Mouse (Mus musculus) thymus, postnatal 0 days (tissue): ENCODE results near the gene Atp1a2. TPM values are rescaled to one million over a fixed set of nuclear protein-coding genes. Genes with fewer than 3 reads are reported as not detected.

Experiments
- DNase-seq: peaks from one replicate; pipeline ENCODE4 v3.0.0-alpha.2; 2015; ENCODE audit warnings: low spot score
- polyA plus RNA-seq: library from polyadenylated mRNA; unstranded; fragments of >200 nt; fragmentation: Nextera tagmentation; extraction: Ambion mirVana; gene quantifications from 2 replicates; pipeline ENCODE4 v1.2.1, GENCODE M21; 2015

Atp1a2 gene
- polyA plus RNA-seq, 1 experiment from 2014 or later: 0.82 TPM

DNA sequence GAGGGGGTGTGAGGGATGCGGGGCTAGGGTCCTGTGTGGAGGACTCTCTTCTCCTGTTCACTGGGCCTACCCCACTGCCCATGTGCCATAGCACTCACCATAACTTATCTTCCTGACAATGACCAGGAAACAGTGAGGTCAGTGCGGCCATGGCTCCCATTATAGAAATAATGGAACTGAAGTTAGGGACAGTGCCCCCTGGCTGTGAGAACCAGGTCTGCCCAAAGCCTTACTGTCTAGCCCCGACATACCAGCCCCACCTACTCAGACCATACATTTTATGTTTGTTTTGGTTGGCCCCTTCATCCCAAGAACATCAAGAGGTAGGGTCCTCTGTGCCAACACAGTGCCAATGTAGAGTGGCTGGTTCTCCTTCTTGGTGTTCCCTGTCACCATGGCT lies 7.8 kb upstream of the Atp1a2 start:
- DNase-seq: no peak

DNA sequence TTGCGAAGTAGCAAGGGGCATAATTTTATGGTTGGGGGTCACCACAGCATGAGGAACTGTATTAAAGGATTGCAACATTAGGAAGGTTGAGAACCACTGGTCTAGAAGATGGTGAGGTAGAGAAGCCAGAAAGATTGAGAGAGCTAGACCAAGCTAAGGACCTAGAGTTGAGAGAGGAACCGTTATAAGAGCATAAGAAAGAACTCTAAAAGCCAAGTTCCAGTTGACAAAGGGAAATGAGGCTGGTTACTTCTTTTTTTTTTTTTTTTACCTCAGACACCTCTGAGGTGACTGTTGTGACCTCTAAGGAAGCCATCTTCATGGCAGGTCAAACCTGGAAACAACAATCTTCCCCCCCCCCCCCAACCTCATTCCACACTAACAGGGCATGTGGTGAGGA lies 7.3 kb upstream of the Atp1a2 start:
- DNase-seq: no peak

DNA sequence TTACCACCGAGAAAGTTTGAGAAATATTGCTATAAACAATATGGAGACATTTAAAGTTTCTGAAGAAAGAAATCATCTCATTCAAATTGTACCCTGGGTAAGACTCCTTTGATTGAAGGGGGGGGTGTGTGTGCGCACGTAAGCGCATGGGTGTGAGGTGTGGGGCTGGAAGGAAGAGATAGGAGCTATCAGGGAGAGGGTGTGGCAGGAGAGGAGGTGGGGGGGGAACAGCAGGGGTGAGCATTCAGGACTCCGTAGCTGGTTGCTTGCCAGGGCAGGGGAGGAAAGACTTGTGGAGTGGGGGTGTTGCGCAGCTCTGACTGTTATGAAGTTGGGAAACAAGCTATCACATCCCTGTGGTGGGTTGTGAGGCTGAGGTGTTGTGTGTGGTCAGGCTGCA lies 6.6 kb upstream of the Atp1a2 start:
- DNase-seq: no peak

DNA sequence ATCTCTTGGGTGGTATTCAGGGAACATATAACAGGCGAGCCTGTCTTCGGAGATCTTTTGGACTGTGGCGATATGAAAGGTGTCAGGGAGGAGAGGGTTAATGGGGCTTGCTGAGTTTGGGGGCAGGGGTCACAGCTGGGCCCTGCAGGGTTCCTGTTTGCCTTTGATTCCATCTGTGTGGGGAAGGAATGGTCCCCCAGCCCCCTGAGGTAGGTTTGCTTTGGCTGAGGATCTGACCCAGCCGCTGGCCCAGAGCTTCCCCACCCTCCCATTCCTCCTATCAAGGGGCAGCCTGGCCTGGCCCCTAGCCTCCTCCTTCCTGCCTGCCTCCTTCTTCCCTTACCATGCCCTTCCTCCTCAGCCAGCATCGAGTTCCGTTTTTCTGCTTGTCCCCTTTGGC lies 5.0 kb upstream of the Atp1a2 start:
- no peak for DNase-seq

DNA sequence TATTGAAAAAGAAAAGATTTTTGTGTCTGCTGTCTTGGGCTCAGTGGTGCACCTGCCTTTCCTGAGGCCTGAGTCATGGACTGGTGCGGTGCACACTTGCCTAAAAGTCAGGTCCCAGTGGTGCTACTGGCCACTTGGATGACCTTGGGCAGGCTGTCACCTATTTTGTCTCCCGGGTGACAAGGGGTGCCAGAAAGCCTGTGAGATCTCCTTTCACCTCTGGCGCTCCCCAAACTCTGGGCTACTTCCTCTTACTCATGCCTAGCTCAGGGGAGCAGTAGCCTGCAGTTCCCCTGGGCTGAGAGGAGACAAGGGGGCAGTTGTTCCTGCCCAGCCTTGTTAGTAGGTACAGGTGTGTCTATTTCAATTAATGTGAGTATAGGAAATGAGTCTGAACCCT lies 4.4 kb upstream of the Atp1a2 start:
- no peak for DNase-seq

DNA sequence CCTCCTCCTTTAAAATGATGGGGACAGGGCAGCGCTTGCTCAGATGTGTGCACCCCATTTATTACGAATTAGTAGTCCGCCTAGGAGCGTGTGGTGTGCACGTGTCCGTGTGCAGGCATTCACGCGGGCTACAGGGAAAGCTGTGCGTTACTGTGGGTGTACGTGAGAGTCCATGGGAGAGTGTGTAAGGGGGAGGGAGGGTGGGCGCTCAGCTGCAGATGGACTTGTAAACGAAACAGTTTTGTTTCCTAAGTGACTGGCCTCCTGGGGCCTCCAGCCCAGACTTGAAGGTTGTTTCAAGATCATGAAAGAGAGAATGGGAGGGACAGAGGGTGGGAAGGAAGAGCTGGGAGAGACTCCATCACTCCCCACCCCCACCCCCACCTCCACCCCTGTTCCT lies 3.3 kb upstream of the Atp1a2 start:
- no peak for DNase-seq

DNA sequence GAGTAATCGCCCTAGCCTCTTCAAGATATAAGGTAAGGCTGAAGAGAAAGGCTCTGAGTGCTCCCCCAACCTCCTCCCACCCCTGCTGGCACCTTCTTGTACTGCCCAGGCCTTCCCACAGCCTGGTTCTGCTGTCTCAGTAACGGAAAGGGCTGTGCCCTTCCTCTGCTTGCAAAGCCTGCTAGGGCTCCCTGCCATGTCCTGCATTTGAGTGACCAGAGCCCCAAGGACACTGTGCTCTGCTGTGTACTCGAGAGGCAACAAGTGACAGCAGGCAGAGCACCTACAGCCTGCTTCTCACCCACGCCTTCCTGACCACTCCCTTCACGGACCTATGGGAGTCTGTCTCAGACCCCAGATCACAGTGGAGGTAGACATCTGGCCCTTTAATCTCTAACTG lies 2.4 kb upstream of the Atp1a2 start:
- no peak for DNase-seq

DNA sequence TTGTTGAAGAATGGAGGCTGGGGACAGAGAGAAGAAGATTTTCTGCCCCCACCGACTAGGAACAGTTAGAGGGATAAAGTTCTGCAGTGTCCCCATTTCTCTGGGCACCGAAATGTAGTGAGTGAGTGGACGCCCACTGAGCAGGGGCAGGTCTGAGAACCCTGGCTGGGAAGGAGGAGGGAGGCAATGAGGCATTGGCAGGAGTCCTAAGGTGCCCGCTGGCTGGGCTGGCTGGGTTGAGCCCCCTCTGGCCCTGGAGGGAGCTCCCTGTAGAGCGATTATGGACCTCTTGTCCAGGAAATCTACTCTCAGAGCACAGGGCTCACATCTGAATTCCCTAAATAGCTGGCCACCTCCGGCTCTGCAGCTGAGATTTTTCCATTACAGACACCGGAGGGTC lies 1.7 kb upstream of the Atp1a2 start:
- no peak for DNase-seq

DNA sequence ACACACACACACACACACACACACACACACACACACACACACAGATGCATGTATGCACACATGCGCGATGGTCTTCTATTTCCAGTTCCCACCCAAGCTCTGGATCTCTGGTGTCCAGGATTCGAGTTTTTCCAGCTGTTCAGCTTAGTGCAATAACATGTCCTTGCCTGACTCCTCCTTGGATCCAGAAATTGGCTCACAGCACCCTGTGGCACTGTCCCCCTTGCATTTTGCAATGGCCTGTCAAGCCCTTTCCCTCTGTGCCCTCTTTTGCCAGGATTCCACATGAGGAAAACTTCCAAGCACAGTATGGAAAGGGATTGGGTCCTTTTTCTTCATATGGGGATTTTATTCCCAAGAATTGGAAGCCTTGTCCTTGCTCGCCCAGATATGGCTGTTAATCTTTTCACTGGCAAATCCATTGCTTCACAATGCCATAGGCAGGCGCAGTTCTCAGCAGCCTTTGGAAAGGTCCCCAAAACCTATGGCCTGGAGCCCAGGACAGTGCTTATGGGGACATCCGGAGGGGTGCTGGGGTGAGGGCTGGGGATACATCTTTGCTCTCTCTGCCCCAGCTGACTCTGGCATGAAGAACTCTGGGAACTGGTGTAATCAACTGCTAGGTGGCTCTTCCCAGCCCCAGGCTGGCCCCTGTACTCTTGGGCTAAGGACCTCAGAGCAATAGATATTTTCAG lies 901 bp downstream of the Atp1a2 start:
- DNase-seq: no peak

DNA sequence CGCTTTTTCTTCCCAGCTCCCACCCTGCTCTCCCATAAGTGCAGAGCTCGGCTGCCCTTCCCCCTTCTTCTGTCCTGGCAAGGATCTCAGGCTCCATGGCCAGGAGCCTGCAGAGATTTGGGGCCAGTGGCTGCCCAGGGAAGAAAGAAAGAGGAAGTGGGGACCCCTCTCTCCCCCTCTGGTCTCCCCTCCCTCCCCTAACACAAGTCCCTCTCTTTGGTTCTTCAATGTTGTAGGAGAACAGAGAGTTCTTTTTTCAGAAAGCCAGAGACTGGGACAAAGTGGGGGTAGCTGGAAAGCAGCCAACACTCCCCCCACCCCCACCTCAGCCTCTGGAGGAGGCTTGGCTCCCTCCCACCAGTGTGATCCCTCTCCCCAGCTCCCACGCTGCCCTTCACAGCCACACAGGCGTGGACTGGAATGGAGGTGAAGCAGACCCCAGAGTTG lies 2.1 kb downstream of the Atp1a2 start:
- DNase-seq: no peak

DNA sequence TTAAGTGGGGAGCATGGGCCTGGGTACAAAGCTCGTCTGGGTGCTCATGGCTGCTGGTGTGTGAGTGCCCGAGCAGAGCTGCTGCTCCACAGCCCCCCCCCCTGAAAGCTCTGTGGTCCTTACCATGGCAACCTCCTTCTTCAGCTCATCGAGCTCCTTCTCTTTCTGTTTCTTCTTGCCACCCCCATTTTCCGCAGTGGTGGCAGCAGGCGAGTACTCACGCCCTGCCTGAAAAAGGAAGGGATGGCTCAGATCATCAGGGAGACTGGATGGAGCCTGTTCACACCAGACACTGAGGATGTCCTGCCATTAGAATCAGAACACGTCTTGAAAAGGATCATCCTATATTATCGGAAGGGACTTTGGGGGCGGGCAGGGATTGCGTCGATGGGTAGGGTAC lies 4.4 kb downstream of the Atp1a2 start:
- DNase-seq: no peak

DNA sequence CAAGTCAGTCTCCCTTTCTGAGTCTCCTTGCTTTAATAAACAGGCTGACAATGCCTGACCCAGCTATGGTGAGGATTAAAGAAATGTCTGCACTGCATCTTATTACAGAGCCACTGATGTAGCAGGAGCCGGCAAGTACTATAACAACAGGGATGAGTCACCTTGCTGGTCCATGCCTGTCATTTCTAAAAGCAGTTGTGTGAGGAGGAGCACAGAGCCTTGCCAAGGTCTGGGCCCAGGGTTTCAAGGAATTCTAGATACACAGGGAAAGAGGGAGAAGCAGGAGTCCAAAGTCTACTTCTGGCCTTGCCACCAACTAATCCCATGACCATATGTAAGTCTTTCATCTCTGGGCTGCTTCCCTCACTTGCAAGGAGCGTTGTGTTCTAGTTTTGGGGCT lies 5.0 kb downstream of the Atp1a2 start:
- no peak for DNase-seq

DNA sequence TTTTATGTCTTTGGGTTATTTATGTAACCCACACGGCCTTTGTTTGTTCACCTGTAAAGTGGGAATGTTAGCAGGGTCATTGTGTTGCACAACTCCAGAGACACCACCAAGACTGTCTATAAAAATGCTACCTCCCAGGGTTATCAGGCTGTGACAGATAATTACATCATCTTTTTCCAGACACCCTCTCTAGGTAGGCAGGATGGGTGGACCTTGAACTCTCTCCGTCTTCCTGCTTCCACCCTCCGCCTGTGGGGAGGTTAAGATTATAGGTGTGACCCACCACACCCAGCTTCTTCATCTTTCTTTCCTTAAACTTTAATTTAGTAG lies 8.3 kb downstream of the Atp1a2 start:
- no peak for DNase-seq

DNA sequence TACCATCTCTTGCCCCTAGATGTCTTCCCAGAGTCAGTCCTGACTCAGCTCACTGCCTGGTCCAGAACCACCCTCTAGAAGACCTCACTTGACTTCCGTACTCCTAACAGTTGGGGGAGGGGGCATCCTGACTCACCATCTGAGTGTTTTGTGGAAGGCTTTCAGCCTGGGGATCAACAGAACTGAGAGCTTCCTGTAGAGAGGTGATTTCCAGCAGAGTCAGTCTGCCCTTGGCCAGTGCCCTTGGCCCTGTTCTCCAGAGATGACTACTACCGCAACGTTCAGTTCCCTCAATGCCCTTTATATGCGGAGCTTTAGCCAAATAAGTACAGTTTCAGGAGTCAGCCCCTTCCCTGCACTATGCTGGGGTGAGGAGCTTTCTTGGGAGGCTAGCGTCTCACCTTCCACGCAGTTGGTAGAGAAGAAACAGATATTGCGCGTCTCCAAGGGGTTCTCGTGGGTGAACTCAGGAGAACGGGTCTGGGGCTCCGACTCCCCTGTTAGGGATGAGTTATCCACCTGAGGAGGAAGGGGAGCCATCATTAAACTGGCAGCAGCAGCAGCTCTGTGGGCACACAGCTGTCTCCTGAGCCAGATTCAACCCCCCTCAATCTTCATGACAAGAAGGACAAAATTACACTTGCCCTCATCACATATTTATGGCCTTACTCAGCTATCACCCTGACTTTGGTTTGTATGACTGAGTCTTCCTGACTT lies 8.8 kb downstream of the Atp1a2 start:
- DNase-seq: no peak

DNA sequence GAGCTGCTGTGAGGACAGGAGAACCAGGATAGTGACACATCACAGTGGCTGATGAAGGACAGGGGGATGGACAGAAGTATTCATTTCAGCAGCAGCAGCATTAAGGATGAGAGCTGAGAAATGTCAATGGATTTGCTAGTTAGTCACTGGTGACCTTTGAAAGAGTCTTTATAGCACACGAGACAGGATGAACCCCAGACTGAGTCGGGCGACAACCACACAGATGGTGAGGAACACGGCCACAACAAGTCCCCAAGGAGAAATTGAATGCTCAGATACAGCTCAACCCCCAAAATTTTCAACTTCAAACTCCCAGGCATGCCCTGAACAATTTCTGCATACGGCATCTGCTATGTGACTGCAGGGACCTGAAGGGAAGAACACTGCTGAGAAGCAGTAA lies 11.1 kb downstream of the Atp1a2 start:
- DNase-seq: no peak

DNA sequence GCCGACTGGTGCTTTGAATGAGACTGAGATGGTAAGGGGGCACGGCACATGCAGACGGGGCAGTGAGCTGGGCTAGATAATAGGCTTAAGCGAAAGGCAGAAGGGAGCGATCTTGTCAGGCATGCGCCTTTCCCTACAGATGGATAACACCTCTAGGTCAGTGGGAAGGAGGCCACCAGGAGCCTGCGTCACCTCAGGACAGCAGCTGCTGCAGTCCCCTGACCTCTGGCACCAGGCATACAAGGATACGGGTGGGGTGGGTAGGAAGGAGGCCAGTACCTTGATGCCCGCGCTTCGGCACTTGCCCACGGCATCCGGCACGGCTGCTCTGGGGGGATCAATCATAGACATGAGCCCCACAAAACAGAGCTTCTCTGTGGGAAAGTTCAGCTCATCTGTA lies 13.6 kb downstream of the Atp1a2 start:
- no peak for DNase-seq

DNA sequence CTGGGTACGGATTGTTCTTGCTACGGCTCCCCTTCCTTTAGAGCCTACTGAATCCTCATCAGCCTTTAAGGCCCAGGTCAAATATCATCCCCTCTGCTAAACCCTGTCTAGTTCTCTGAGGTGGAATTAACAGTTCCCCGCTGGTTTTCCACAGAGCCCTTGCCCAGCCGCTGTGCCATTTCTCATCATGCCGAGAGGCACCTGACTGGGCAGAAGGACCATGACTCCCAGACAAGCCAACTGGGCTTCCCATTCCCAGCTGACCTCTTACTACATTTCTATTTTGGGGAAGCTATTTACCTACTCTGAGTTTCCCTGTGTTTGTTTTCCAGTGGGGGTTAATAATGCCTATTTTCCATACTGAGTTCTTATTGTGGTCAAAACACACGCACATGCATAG lies 14.8 kb downstream of the Atp1a2 start:
- no peak for DNase-seq

DNA sequence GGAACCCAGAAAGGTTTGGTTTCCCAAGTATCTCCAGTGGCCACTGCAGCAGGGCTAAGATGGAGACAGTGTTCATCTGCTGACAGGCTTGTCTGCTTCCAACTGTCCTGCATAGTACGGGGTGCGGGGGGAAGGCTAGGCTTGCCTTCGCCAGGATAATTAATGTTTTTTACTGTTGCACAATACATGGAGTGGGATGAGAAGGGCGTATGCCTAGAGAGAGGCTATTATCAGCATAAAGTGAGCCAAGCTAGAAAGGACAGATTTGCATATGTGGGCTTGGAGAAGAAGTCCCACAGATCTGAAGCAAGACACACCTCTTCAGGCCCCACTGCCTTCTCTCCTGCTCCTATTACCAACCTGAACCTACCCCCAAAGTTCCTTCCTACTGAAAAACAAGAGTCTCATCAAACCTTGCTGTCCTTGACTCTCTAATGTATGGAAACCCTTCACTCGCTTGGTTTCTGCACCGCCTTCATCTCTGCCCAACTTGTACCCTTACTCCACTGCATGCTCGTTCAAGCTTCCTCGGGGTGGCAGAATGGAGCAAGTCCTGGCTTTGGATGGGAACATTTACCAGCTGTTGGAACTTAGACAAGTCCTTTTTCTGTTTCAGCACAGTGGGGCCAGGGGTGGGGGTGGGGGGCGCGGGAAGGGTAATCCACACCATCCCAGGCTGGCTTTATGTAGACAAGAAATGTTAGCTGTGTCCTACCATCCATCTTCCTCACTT lies 16.2 kb downstream of the Atp1a2 start:
- DNase-seq: no peak

DNA sequence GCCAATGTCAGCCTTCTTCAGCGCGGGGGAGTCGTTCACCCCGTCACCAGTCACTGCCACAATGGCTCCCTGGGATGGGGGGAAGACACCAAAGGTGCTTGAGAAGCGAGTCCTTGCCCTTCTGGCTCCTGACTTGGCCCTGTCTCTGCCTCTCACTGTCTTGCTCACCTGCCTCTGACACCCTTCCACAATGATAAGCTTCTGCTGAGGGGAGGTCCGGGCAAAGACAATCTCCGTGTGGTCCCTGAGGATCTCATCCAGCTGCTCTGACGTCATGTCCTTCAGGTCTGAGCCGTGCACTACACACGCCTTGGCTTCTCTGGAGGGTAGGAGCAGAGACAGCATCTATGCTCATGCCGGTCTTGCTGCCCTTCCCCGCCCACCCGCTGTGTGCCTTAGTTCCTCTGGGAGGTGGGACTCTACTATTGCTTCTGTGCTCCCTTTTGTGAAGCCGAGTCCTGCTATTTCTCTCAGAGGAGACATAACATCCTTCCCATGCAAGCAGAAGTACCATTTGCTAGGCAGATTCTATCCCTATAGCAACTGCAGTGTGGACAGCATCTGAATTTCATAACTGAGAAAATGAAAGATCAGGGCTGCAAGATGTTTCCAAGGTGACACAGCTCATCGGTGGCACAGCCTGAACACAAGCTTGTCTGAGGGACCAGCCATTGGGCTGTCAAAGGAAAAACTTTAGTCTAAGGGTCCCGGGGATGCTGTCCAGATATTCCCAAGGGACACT lies 17.9 kb downstream of the Atp1a2 start:
- DNase-seq: no peak

DNA sequence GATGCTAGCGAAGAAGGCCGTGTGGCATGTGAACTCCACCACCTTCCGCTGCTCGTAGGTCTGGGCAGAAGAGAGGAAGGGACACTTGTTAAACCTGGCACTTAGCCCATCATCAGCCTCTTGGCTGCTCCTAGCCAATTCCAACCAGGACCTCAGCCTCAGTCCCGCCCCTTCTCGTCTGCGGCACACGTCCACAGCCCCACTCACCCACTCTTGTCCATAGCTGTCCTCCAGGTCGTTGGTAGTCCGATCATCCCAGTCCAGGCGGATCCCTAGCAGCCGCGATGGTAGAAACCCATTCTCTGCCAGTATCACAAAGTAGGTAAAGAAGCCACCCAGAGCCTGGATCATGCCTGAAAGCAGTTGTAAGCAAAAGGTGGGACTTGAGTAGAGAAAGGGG lies 19.5 kb downstream of the Atp1a2 start:
- no peak for DNase-seq

DNA sequence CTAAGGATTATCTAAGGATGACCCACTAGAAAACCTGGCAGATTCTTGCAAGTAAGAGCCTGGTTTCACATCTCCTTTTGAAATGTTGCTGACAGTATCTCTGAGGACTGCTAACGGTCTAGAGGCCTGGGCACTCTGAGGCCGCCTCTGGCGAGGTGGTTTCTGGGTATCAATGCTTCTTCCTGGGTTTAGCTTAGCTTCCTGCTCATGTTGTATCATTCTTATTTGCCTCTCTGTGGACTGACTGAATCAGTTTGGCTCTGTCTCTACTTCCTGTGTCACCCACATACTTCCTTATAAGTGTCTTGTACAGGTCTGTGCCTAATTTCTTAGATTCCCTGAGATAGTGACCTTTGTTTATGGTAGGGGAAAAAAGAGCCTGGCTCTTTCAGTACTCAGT lies 20.7 kb downstream of the Atp1a2 start:
- peak; percentile 14 for DNase-seq

DNA sequence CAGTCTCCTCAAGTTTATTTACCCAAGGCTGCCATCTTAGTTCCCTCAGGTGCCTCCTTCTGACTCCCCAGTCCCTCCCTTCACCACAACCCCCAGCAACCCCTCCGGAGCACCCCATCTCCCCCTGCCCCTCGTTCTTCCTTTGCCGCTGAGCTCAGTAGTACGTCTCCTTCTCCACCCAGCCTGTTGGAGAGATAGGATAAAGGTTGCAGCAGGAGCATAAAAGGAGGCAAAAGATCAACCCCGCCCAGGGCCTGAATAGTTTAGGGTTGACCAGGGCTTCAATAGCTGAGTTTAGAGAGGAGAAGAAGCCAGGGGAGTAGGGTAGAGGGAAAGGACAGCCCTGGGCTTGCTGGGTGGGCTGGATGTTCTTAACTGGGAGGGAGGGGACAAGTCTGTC lies 23.3 kb downstream of the Atp1a2 start:
- DNase-seq: no peak
